Mouse (Mus musculus): ENCODE results near the gene Loxl1. TPM values are rescaled to one million over a fixed set of nuclear protein-coding genes. Genes with fewer than 3 reads are reported as not detected.

Loxl1 gene
- polyA plus RNA-seq, 1 experiment = 2.3 TPM

GRCm38 (mm10) chr9:58345963-58346362, 33.0 kb upstream of the Loxl1 start:
- TF ChIP-seq POLR2A (IDR thresholded peaks at IDR 0.05; ENCODE audit: borderline replicate concordance, insufficient read depth, low read length) (no peak), CTCF (IDR thresholded peaks at IDR 0.05; ENCODE audit: borderline replicate concordance, insufficient read depth, low read depth, low read length) (no peak)
- Histone ChIP-seq H3K27ac (ENCODE audit: insufficient read depth, low read length) (no peak overlapping the region), H3K27me3 (ENCODE audit: control insufficient read depth, insufficient read depth, low read length) (no peaks in the 10 kb centered on the region), H3K4me3 (replicated peaks; ENCODE audit: insufficient read depth, low read depth, low read length) (no peak overlapping the region), H3K4me1 (ENCODE audit: control insufficient read depth, insufficient read depth, low read length) (no peaks in the 10 kb centered on the region)
- DNase-seq = no peak
- WGBS = 81% methylated on average over 7 of the region's 7 CpGs

- Histone ChIP-seq H3K4me1 (ENCODE audit: control insufficient read depth, insufficient read depth, low read length) (no peaks in the 10 kb centered on the region), H3K27me3 (ENCODE audit: control insufficient read depth, insufficient read depth, low read length) (no peaks in the 10 kb centered on the region), H3K27ac (ENCODE audit: insufficient read depth, low read length) (no peak overlapping the region), H3K4me3 (replicated peaks; ENCODE audit: insufficient read depth, low read depth, low read length) (no peak overlapping the region)
- 85% methylated on average over 1 of the region's 1 CpGs for WGBS
- no peak for DNase-seq
- no peak for TF ChIP-seq CTCF (IDR thresholded peaks at IDR 0.05; ENCODE audit: borderline replicate concordance, insufficient read depth, low read depth, low read length)
- no peak for TF ChIP-seq POLR2A (IDR thresholded peaks at IDR 0.05; ENCODE audit: borderline replicate concordance, insufficient read depth, low read length)
Observed at GRCm38 (mm10) chr9:58341795-58342194, 28.8 kb upstream of the Loxl1 start.

GRCm38 (mm10) chr9:58336650-58337281, 23.8 kb upstream of the Loxl1 start:
- DNase-seq = no peak
- no peak for TF ChIP-seq CTCF (IDR thresholded peaks at IDR 0.05; ENCODE audit: borderline replicate concordance, insufficient read depth, low read depth, low read length)
- TF ChIP-seq POLR2A (IDR thresholded peaks at IDR 0.05; ENCODE audit: borderline replicate concordance, insufficient read depth, low read length) = no peak
- 69% methylated on average over 8 of the region's 8 CpGs for WGBS
- Histone ChIP-seq H3K4me1 (ENCODE audit: control insufficient read depth, insufficient read depth, low read length) (no peaks in the 10 kb centered on the region), H3K27ac (ENCODE audit: insufficient read depth, low read length) (no peak overlapping the region), H3K27me3 (ENCODE audit: control insufficient read depth, insufficient read depth, low read length) (no peaks in the 10 kb centered on the region), H3K4me3 (replicated peaks; ENCODE audit: insufficient read depth, low read depth, low read length) (no peak overlapping the region)

GRCm38 (mm10) chr9:58331276-58331675, 18.3 kb upstream of the Loxl1 start:
- no peak for TF ChIP-seq CTCF (IDR thresholded peaks at IDR 0.05; ENCODE audit: borderline replicate concordance, insufficient read depth, low read depth, low read length)
- TF ChIP-seq POLR2A (IDR thresholded peaks at IDR 0.05; ENCODE audit: borderline replicate concordance, insufficient read depth, low read length) = no peak
- Histone ChIP-seq H3K4me3 (replicated peaks; ENCODE audit: insufficient read depth, low read depth, low read length) (no peak overlapping the region), H3K27ac (ENCODE audit: insufficient read depth, low read length) (no peak overlapping the region), H3K4me1 (ENCODE audit: control insufficient read depth, insufficient read depth, low read length) (peaks cover 3% of the 10 kb centered on the region; the same call in 1 of the 2 replicates), H3K27me3 (ENCODE audit: control insufficient read depth, insufficient read depth, low read length) (no peaks in the 10 kb centered on the region)
- DNase-seq = no peak
- WGBS = 58% methylated on average over 3 of the region's 3 CpGs

GRCm38 (mm10) chr9:58330293-58330692, 17.3 kb upstream of the Loxl1 start:
- no peaks in the 10 kb centered on the region for H3K27me3 ChIP-seq (ENCODE audit: control insufficient read depth, insufficient read depth, low read length)
- peaks cover 3% of the 10 kb centered on the region; the same call in 1 of the 2 replicates for H3K4me1 ChIP-seq (ENCODE audit: control insufficient read depth, insufficient read depth, low read length)
- no peak overlapping the region for H3K27ac ChIP-seq (ENCODE audit: insufficient read depth, low read length)
- WGBS = 19% methylated on average over 5 of the region's 5 CpGs
- DNase-seq = peak; percentile 55 to 64
- no peak overlapping the region for H3K4me3 ChIP-seq (replicated peaks; ENCODE audit: insufficient read depth, low read depth, low read length)
- TF ChIP-seq CTCF (IDR thresholded peaks at IDR 0.05; ENCODE audit: borderline replicate concordance, insufficient read depth, low read depth, low read length) (peak; percentile 94), POLR2A (IDR thresholded peaks at IDR 0.05; ENCODE audit: borderline replicate concordance, insufficient read depth, low read length) (no peak)

- H3K4me3 ChIP-seq (replicated peaks; ENCODE audit: insufficient read depth, low read depth, low read length) = no peak overlapping the region
- H3K27me3 ChIP-seq (ENCODE audit: control insufficient read depth, insufficient read depth, low read length) = no peaks in the 10 kb centered on the region
- DNase-seq = no peak
- WGBS = 97% methylated on average over 1 of the region's 1 CpGs
- peaks cover 3% of the 10 kb centered on the region; the same call in 1 of the 2 replicates for H3K4me1 ChIP-seq (ENCODE audit: control insufficient read depth, insufficient read depth, low read length)
- TF ChIP-seq CTCF (IDR thresholded peaks at IDR 0.05; ENCODE audit: borderline replicate concordance, insufficient read depth, low read depth, low read length) (no peak), POLR2A (IDR thresholded peaks at IDR 0.05; ENCODE audit: borderline replicate concordance, insufficient read depth, low read length) (no peak)
- H3K27ac ChIP-seq (ENCODE audit: insufficient read depth, low read length) = no peak overlapping the region
Observed at GRCm38 (mm10) chr9:58327382-58327781, 14.4 kb upstream of the Loxl1 start.

- H3K4me3 ChIP-seq (replicated peaks; ENCODE audit: insufficient read depth, low read depth, low read length) = no peak overlapping the region
- WGBS = 60% methylated on average over 4 of the region's 4 CpGs
- no peak for TF ChIP-seq POLR2A (IDR thresholded peaks at IDR 0.05; ENCODE audit: borderline replicate concordance, insufficient read depth, low read length)
- TF ChIP-seq CTCF (IDR thresholded peaks at IDR 0.05; ENCODE audit: borderline replicate concordance, insufficient read depth, low read depth, low read length) = no peak
- H3K4me1 ChIP-seq (ENCODE audit: control insufficient read depth, insufficient read depth, low read length) = peaks cover 3% of the 10 kb centered on the region; the same call in 1 of the 2 replicates
- H3K27ac ChIP-seq (ENCODE audit: insufficient read depth, low read length) = no peak overlapping the region
- DNase-seq = no peak
- H3K27me3 ChIP-seq (ENCODE audit: control insufficient read depth, insufficient read depth, low read length) = no peaks in the 10 kb centered on the region
Observed at GRCm38 (mm10) chr9:58326477-58327180, 13.6 kb upstream of the Loxl1 start.

- WGBS = 98% methylated on average over 3 of the region's 3 CpGs
- no peak for DNase-seq
- no peaks in the 10 kb centered on the region for H3K4me1 ChIP-seq (ENCODE audit: control insufficient read depth, insufficient read depth, low read length)
- TF ChIP-seq POLR2A (IDR thresholded peaks at IDR 0.05; ENCODE audit: borderline replicate concordance, insufficient read depth, low read length) = no peak
- TF ChIP-seq CTCF (IDR thresholded peaks at IDR 0.05; ENCODE audit: borderline replicate concordance, insufficient read depth, low read depth, low read length) = peak; percentile 9; the same call in 1 of the 2 replicates
- H3K27ac ChIP-seq (ENCODE audit: insufficient read depth, low read length) = no peak overlapping the region
- no peak overlapping the region for H3K4me3 ChIP-seq (replicated peaks; ENCODE audit: insufficient read depth, low read depth, low read length)
- no peaks in the 10 kb centered on the region for H3K27me3 ChIP-seq (ENCODE audit: control insufficient read depth, insufficient read depth, low read length)
Observed at GRCm38 (mm10) chr9:58321681-58322080, 8.7 kb upstream of the Loxl1 start.
